Mouse (Mus musculus): Measurements from ENCODE around the gene Mea1. TPM values are rescaled to one million over a fixed set of nuclear protein-coding genes. Genes with fewer than 3 reads are reported as not detected.

Mea1 gene
- polyA plus RNA-seq, 1 experiment from 2014 or later, result 241 TPM

GRCm38 (mm10) chr17:46649811-46650210 lies 28.8 kb upstream of the Mea1 start:
- no peak for ATAC-seq
- H3K4me3 ChIP-seq (replicated peaks), result peak overlapping the region; percentile 72
- H3K27me3 ChIP-seq, result no peaks in the 10 kb centered on the region
- peaks cover 53% of the 10 kb centered on the region for H3K4me1 ChIP-seq (replicated peaks)
- peak overlapping the region; percentile 93 for H3K9ac ChIP-seq (replicated peaks)
- H3K27ac ChIP-seq, result peak overlapping the region; percentile 95
- no peaks in the 10 kb centered on the region for H3K9me3 ChIP-seq
- peak overlapping the region; percentile 84 for H3K4me2 ChIP-seq (replicated peaks)
- WGBS, result 41% methylated on average over 15 of the region's 15 CpGs
- peaks cover 30% of the 10 kb centered on the region for H3K36me3 ChIP-seq

GRCm38 (mm10) chr17:46650232-46651031 lies 28.2 kb upstream of the Mea1 start, which contains the start of gene Cul7:
Gene Cul7 (plus strand): TSS chr17:46650337.
- Histone ChIP-seq H3K9me3 (no peaks in the 10 kb centered on the region), H3K4me3 (replicated peaks) (peak within 1 kb of the TSS; percentile 72), H3K9ac (replicated peaks) (peak within 1 kb of the TSS; percentile 93), H3K27ac (peak within 1 kb of the TSS; percentile 95), H3K4me2 (replicated peaks) (peak within 1 kb of the TSS; percentile 84), H3K36me3 (peaks cover 33% of the 10 kb centered on the region), H3K4me1 (replicated peaks) (peaks cover 48% of the 10 kb centered on the region), H3K27me3 (no peaks in the 10 kb centered on the region)
- WGBS, result under 1% methylated on average over 49 of the region's 58 CpGs
- peak; percentile 95 for ATAC-seq

GRCm38 (mm10) chr17:46651292-46651691 lies 27.3 kb upstream of the Mea1 start:
- WGBS, result 78% methylated on average over 17 of the region's 17 CpGs
- Histone ChIP-seq H3K27me3 (no peaks in the 10 kb centered on the region), H3K4me2 (replicated peaks) (peak overlapping the region; percentile 84), H3K9me3 (no peaks in the 10 kb centered on the region), H3K4me3 (replicated peaks) (peak overlapping the region; percentile 72), H3K4me1 (replicated peaks) (peaks cover 50% of the 10 kb centered on the region), H3K36me3 (peaks cover 42% of the 10 kb centered on the region), H3K27ac (peak overlapping the region; percentile 95; the same call in 1 of the 2 replicates), H3K9ac (replicated peaks) (peak overlapping the region; percentile 93)
- ATAC-seq, result no peak

- H3K9me3 ChIP-seq, result no peaks in the 10 kb centered on the region
- H3K27me3 ChIP-seq, result no peaks in the 10 kb centered on the region
- peak overlapping the region; percentile 84 for H3K4me2 ChIP-seq (replicated peaks)
- no peak for ATAC-seq
- peaks cover 45% of the 10 kb centered on the region for H3K4me1 ChIP-seq (replicated peaks)
- H3K4me3 ChIP-seq (replicated peaks), result peak overlapping the region; percentile 72
- H3K36me3 ChIP-seq, result peaks cover 48% of the 10 kb centered on the region
- WGBS, result 83% methylated on average over 20 of the region's 20 CpGs
- H3K9ac ChIP-seq (replicated peaks), result peak overlapping the region; percentile 93
- no peak overlapping the region for H3K27ac ChIP-seq
Observed at GRCm38 (mm10) chr17:46651755-46652547, 26.6 kb upstream of the Mea1 start.

GRCm38 (mm10) chr17:46656054-46656453 lies 22.5 kb upstream of the Mea1 start:
- H3K27ac ChIP-seq, result no peak overlapping the region
- H3K9ac ChIP-seq (replicated peaks), result no peak overlapping the region
- peaks cover 81% of the 10 kb centered on the region for H3K36me3 ChIP-seq
- no peak overlapping the region for H3K4me3 ChIP-seq (replicated peaks)
- no peaks in the 10 kb centered on the region for H3K9me3 ChIP-seq
- H3K4me2 ChIP-seq (replicated peaks), result no peak overlapping the region
- 95% methylated on average over 6 of the region's 6 CpGs for WGBS
- H3K27me3 ChIP-seq, result no peaks in the 10 kb centered on the region
- ATAC-seq, result no peak
- peaks cover 27% of the 10 kb centered on the region for H3K4me1 ChIP-seq (replicated peaks)

GRCm38 (mm10) chr17:46661351-46661750 lies 17.2 kb upstream of the Mea1 start:
- Histone ChIP-seq H3K4me1 (replicated peaks) (no peaks in the 10 kb centered on the region), H3K9me3 (no peaks in the 10 kb centered on the region), H3K4me3 (replicated peaks) (no peak overlapping the region), H3K27ac (no peak overlapping the region), H3K27me3 (no peaks in the 10 kb centered on the region), H3K36me3 (peaks cover 93% of the 10 kb centered on the region), H3K9ac (replicated peaks) (no peak overlapping the region), H3K4me2 (replicated peaks) (no peak overlapping the region)
- 94% methylated on average over 9 of the region's 9 CpGs for WGBS
- no peak for ATAC-seq

- 91% methylated on average over 12 of the region's 12 CpGs for WGBS
- Histone ChIP-seq H3K4me1 (replicated peaks) (no peaks in the 10 kb centered on the region), H3K36me3 (peaks cover 92% of the 10 kb centered on the region), H3K9ac (replicated peaks) (no peak overlapping the region), H3K9me3 (no peaks in the 10 kb centered on the region), H3K27me3 (no peaks in the 10 kb centered on the region), H3K4me2 (replicated peaks) (no peak overlapping the region), H3K27ac (no peak overlapping the region), H3K4me3 (replicated peaks) (no peak overlapping the region)
- no peak for ATAC-seq
Observed at GRCm38 (mm10) chr17:46661981-46662380, 16.6 kb upstream of the Mea1 start.

GRCm38 (mm10) chr17:46662730-46663129 lies 15.9 kb upstream of the Mea1 start:
- Histone ChIP-seq H3K4me3 (replicated peaks) (no peak overlapping the region), H3K27ac (no peak overlapping the region), H3K4me2 (replicated peaks) (no peak overlapping the region), H3K27me3 (no peaks in the 10 kb centered on the region), H3K36me3 (peaks cover 90% of the 10 kb centered on the region), H3K9ac (replicated peaks) (no peak overlapping the region), H3K9me3 (no peaks in the 10 kb centered on the region), H3K4me1 (replicated peaks) (no peaks in the 10 kb centered on the region)
- ATAC-seq, result no peak
- WGBS, result 86% methylated on average over 5 of the region's 5 CpGs

GRCm38 (mm10) chr17:46667712-46668111 lies 10.9 kb upstream of the Mea1 start:
- H3K9me3 ChIP-seq, result no peaks in the 10 kb centered on the region
- no peaks in the 10 kb centered on the region for H3K4me1 ChIP-seq (replicated peaks)
- H3K4me3 ChIP-seq (replicated peaks), result no peak overlapping the region
- WGBS, result 95% methylated on average over 16 of the region's 16 CpGs
- H3K9ac ChIP-seq (replicated peaks), result no peak overlapping the region
- H3K36me3 ChIP-seq, result peaks cover 71% of the 10 kb centered on the region
- no peak overlapping the region for H3K4me2 ChIP-seq (replicated peaks)
- no peak overlapping the region for H3K27ac ChIP-seq
- ATAC-seq, result 0 out of 2 replicates have a peak, but pooled peaks have one; percentile 30
- no peaks in the 10 kb centered on the region for H3K27me3 ChIP-seq

- no peak overlapping the region for H3K27ac ChIP-seq
- 94% methylated on average over 10 of the region's 10 CpGs for WGBS
- H3K9ac ChIP-seq (replicated peaks), result no peak overlapping the region
- H3K27me3 ChIP-seq, result no peaks in the 10 kb centered on the region
- H3K36me3 ChIP-seq, result peaks cover 53% of the 10 kb centered on the region
- H3K9me3 ChIP-seq, result no peaks in the 10 kb centered on the region
- H3K4me2 ChIP-seq (replicated peaks), result no peak overlapping the region
- no peak for ATAC-seq
- H3K4me1 ChIP-seq (replicated peaks), result peaks cover 17% of the 10 kb centered on the region
- no peak overlapping the region for H3K4me3 ChIP-seq (replicated peaks)
Observed at GRCm38 (mm10) chr17:46669911-46670310, 8.7 kb upstream of the Mea1 start.

GRCm38 (mm10) chr17:46673850-46674529 lies 4.6 kb upstream of the Mea1 start, which contains the start of gene Rrp36:
Gene Rrp36 (minus strand): TSS chr17:46674352.
- peak within 1 kb of the TSS; percentile 79 for H3K9ac ChIP-seq (replicated peaks)
- ATAC-seq, result peak; percentile 93

More at GRCm38 (mm10) chr17:46673850-46674529, 4.6 kb upstream of the Mea1 start, which contains the start of gene Rrp36:
- Histone ChIP-seq H3K4me1 (replicated peaks) (peaks cover 32% of the 10 kb centered on the region), H3K9me3 (no peaks in the 10 kb centered on the region), H3K36me3 (peaks cover 58% of the 10 kb centered on the region), H3K27me3 (no peaks in the 10 kb centered on the region), H3K27ac (peak within 1 kb of the TSS; percentile 55), H3K4me2 (replicated peaks) (peak within 1 kb of the TSS; percentile 94), H3K4me3 (replicated peaks) (peak within 1 kb of the TSS; percentile 83)
- WGBS, result under 1% methylated on average over 43 of the region's 43 CpGs

All from midbrain, embryonic 13.5 days (tissue).